Mouse (Mus musculus) heart, postnatal 0 days (tissue): ENCODE data around the gene Gm37240. TPM values are rescaled to one million over a fixed set of nuclear protein-coding genes. Genes with fewer than 3 reads are reported as not detected.
A peak's percentile ranks its signal among the peaks of the same experiment; 100 is the strongest.

ENCODE experiments used
- ATAC-seq: fragments of 200-750 bp; cut with Nextera tagmentation; 2 replicates; pipeline ENCODE4 v1.8.0; 2017; ENCODE audit warnings: low read depth, moderate number of reproducible peaks, moderate library complexity; ENCODE audit not compliant: insufficient read depth
- DNase-seq: peaks from one replicate; pipeline ENCODE4 v3.0.0-alpha.2; 2016; ENCODE audit warnings: low spot score
- H3K27ac ChIP-seq: fragments of 300-500 bp; sonication (generic); 2 replicates; pipeline ENCODE4 v1.5.1; 2014; ENCODE audit warnings: low read depth, mild to moderate bottlenecking
- H3K27me3 ChIP-seq: fragments of 300-500 bp; sonication (generic); 2 replicates; pipeline ENCODE4 v1.6.1; 2014; ENCODE audit warnings: low read length, mixed read lengths; ENCODE audit not compliant: control insufficient read depth, insufficient read depth
- H3K36me3 ChIP-seq: fragments of 300-500 bp; sonication (generic); replicated peaks from 2 replicates; pipeline ENCODE4 v1.6.1; 2014; ENCODE audit warnings: low read length, mixed read lengths; ENCODE audit not compliant: control insufficient read depth, insufficient read depth
- H3K4me1 ChIP-seq: fragments of 300-500 bp; sonication (generic); 2 replicates; pipeline ENCODE4 v1.6.1; 2014; ENCODE audit warnings: antibody characterized with exemption; ENCODE audit not compliant: control insufficient read depth, insufficient read depth
- H3K4me2 ChIP-seq: fragments of 300-500 bp; sonication (generic); 2 replicates; pipeline ENCODE4 v1.6.1; 2014; ENCODE audit warnings: low read depth, mild to moderate bottlenecking, low read length, moderate library complexity
- H3K4me3 ChIP-seq: fragments of 300-500 bp; sonication (generic); 2 replicates; pipeline ENCODE4 v1.5.1; 2014; ENCODE audit warnings: low read depth, low read length
- H3K9ac ChIP-seq: fragments of 300-500 bp; sonication (generic); replicated peaks from 2 replicates; pipeline ENCODE4 v1.6.1; 2014; ENCODE audit warnings: low read depth, low read length, mixed read lengths
- H3K9me3 ChIP-seq: fragments of 300-500 bp; sonication (generic); replicated peaks from 2 replicates; pipeline ENCODE4 v1.6.1; 2016; ENCODE audit warnings: low read length; ENCODE audit not compliant: control insufficient read depth
- CTCF ChIP-seq: IDR thresholded peaks from 2 replicates; pipeline ENCODE4 v1.5.1; 2016; ENCODE audit warnings: antibody characterized with exemption, control low read depth, low read depth
- EP300 ChIP-seq: IDR thresholded peaks from 2 replicates; pipeline ENCODE4 v1.6.1; 2016; ENCODE audit warnings: antibody characterized with exemption, low read depth
- WGBS: fragments of 180-500 bp; shearing (Covaris S2); extraction: QIAGEN DNeasy Blood & Tissue Kit; methylation state at CpG from one replicate; pipeline ENCODE4 v1.1.7; 2014; 5-methylcytosine and 5-hydroxymethylcytosine counted together
- polyA plus RNA-seq: library from polyadenylated mRNA; unstranded; fragments of >200 nt; fragmentation: Nextera tagmentation; extraction: Ambion mirVana; gene quantifications from 2 replicates; pipeline ENCODE4 v1.2.1, GENCODE M21; 2015
- total RNA-seq: library from RNA; depleted of rRNA; stranded (reverse); fragments of >200 nt; gene quantifications from 2 replicates; pipeline ENCODE4 v1.2.3, GENCODE M21; 2014; ENCODE audit warnings: low replicate concordance

Gene Gm37240
- total and polyA plus RNA-seq, 2 experiments from 2014 or later = 21.7 to 72.1 TPM

DNA sequence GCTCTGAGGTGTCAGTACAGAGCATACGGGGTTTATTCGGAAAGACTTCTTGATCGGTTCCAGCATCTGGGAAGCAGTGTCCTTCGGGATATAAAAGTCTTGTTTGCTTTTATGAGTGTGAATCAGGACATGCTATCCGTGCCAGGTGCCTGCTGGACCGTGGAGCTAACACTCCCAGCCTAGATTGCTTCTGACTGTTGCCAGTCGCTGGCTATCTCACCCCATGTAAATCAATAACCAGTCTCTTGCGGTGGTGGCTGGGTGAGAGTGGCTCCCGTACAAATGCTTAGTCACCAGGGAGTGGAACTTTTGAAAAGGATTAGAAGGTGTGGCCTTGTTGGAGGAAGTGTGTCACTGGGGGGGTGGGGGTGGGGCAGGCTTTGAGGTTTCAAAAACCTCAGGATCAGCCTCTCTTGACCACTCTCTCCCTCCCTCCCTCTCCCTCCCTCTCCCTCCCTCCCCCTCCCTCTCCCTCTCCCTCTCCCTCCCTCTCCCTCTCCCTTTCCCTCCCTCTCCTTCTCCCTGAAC lies 1277.1 kb downstream of the Gm37240 start:
- no peaks in the 10 kb centered on the region for H3K36me3 ChIP-seq
- H3K4me1 ChIP-seq = no peaks in the 10 kb centered on the region
- no peak for ATAC-seq
- no peak for TF ChIP-seq EP300
- TF ChIP-seq CTCF = no peak
- H3K27ac ChIP-seq = no peak overlapping the region
- no peaks in the 10 kb centered on the region for H3K27me3 ChIP-seq
- no peak overlapping the region for H3K9ac ChIP-seq
- DNase-seq = peak; percentile 1
- peaks cover 9% of the 10 kb centered on the region; the same call in 1 of the 2 replicates for H3K9me3 ChIP-seq
- H3K4me3 ChIP-seq = no peak overlapping the region
- H3K4me2 ChIP-seq = no peak overlapping the region
- 73% methylated on average over 9 of the region's 9 CpGs for WGBS

DNA sequence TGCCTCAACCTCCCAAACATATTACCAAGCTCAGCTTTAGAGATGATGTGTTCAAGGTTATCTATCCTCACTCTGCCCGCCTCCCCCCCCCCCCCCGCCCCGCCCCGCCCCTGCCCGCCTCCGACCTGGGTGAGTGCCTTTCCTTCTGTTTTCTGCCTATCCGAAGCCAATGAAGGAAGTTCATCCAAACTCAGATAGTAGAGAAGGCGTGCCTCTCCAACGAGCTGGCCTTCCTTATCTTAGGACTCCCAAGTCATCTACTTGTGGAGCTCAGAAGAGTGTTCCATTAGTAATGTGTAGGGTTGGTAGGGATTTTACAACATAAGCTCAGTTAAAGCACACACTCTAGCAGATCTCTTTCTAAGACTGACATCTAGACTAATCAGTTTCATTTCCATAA lies 1284.1 kb downstream of the Gm37240 start:
- TF ChIP-seq CTCF (no peak), EP300 (no peak)
- H3K9me3 ChIP-seq = peaks cover 11% of the 10 kb centered on the region; the same call in 1 of the 2 replicates
- H3K36me3 ChIP-seq = no peaks in the 10 kb centered on the region
- H3K27me3 ChIP-seq = no peaks in the 10 kb centered on the region
- no peak overlapping the region for H3K9ac ChIP-seq
- H3K4me3 ChIP-seq = no peak overlapping the region
- H3K4me1 ChIP-seq = no peaks in the 10 kb centered on the region
- H3K4me2 ChIP-seq = no peak overlapping the region
- DNase-seq (no peak), ATAC-seq (no peak)
- H3K27ac ChIP-seq = no peak overlapping the region
- 46% methylated on average over 8 of the region's 9 CpGs for WGBS

DNA sequence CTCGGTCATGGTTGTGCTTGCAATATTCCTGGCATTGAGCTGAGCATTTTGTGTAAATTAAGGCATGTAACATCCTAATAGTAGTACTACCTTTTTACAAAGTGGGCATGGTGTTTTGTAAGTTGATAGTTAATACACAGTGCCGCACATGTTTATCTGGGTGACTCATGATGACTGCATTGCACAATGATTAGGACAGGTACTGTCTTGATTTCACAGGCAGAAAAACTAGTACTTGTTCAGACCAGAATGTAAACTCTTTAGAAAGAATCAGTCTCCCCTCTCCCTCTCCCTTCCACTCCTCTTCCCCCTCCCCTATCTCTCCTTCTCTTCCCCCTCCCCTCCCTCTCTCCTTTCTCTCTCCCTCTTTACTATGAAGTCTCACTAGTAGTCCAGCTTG lies 1284.6 kb downstream of the Gm37240 start:
- TF ChIP-seq CTCF (no peak), EP300 (no peak)
- ATAC-seq (no peak), DNase-seq (no peak)
- H3K9ac ChIP-seq = no peak overlapping the region
- no peaks in the 10 kb centered on the region for H3K4me1 ChIP-seq
- no peak overlapping the region for H3K27ac ChIP-seq
- H3K9me3 ChIP-seq = peaks cover 11% of the 10 kb centered on the region; the same call in 1 of the 2 replicates
- H3K27me3 ChIP-seq = no peaks in the 10 kb centered on the region
- H3K4me3 ChIP-seq = no peak overlapping the region
- WGBS = 84% methylated on average over 2 of the region's 2 CpGs
- H3K36me3 ChIP-seq = no peaks in the 10 kb centered on the region
- no peak overlapping the region for H3K4me2 ChIP-seq

DNA sequence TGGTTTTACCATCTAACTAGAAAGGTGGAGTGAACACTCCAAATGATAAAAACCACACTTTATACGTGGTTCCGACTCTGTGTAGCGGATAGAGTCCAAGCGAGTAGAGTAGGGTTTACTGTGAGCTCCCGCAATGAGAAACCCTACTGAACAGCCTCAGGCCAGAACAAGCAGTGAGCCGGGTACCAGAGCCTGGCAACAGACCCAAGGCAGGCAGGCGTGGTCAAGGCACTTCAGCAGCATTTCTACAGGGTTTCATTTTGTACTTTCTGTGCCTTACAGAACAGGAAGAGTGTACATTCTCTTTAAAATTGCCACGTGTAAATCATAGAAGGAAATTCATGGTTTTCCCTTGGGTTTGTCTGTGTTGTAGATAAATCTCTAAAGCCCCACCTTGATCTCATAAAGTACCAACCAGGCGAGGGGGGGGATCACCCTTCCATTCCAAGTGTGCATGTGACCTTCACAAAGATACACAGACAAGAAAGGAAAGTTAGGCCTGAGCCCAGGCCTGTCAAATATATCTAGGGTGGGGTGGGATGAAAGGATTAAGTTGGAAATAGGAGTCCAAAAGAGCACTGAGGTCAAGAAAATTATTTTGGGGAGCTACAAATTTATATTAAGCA lies 1285.3 kb downstream of the Gm37240 start:
- no peak overlapping the region for H3K9ac ChIP-seq
- no peak overlapping the region for H3K4me2 ChIP-seq

DNA sequence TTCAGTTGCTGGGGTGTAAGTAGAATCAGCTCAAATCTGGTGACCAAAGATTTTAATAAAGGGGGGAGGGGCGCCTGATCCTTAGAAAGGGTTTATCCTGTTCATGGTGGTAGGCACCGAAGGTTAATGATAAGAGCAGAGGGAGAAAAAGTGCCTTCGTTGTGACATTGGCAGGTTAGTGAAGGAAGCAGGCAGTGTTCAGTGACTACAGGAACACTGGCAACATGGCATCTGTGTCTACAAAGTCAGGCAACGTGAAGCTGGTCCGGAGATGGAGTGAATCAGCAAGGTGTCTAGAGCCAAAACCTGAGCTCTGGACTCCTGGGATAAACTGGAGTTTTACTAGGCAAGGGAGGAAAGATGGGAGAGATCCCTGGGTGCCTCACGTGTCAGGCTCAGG lies 1288.6 kb downstream of the Gm37240 start:
- WGBS = 76% methylated on average over 6 of the region's 6 CpGs
- no peaks in the 10 kb centered on the region; the same call in 1 of the 2 replicates for H3K4me1 ChIP-seq
- TF ChIP-seq EP300 (no peak), CTCF (no peak)
- no peak overlapping the region for H3K4me2 ChIP-seq
- no peak overlapping the region for H3K4me3 ChIP-seq
- no peaks in the 10 kb centered on the region for H3K27me3 ChIP-seq
- H3K36me3 ChIP-seq = no peaks in the 10 kb centered on the region
- H3K27ac ChIP-seq = no peak overlapping the region
- no peaks in the 10 kb centered on the region for H3K9me3 ChIP-seq
- ATAC-seq = no peak
- DNase-seq = no peak
- H3K9ac ChIP-seq = no peak overlapping the region

More for the DNA sequence above, 1285.3 kb downstream of the Gm37240 start:
- 78% methylated on average over 9 of the region's 9 CpGs for WGBS
- no peak for ATAC-seq
- Histone ChIP-seq H3K36me3 (no peaks in the 10 kb centered on the region), H3K4me1 (no peaks in the 10 kb centered on the region), H3K27ac (no peak overlapping the region), H3K4me3 (no peak overlapping the region), H3K9me3 (peaks cover 11% of the 10 kb centered on the region; the same call in 1 of the 2 replicates), H3K27me3 (no peaks in the 10 kb centered on the region)
- no peak for DNase-seq
- TF ChIP-seq CTCF (no peak), EP300 (no peak)
